Mouse (Mus musculus): Measurements from ENCODE around the gene Pcbd1.

DNA sequence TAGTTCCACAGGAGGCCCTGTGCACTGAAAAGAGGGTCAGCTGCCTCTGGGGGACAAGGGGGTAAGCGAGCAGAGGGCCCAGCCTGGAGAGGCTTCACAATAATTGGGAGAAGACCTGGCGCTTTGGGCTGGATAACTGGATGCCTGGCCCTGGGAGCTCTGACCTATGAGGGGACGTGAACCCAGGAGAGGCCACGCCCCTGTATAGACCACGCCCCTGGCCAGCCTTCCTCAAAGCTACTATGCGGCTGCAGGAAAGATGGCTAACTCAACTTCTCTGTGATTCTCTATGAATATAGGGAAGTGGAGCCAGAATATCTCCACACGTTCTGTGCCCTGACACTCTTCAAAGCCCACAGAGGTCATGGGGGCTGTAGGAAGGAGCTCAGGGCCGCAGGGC is 24.5 kb upstream of the Pcbd1 start:
- TF ChIP-seq CTCF (IDR thresholded peaks at IDR 0.05; ENCODE audit: control insufficient read depth, insufficient read depth, insufficient replicate concordance, low read depth, low read length), result no peak
- no peak for TF ChIP-seq POLR2A (IDR thresholded peaks at IDR 0.05; ENCODE audit: control insufficient read depth, low read depth, low read length)

Data from testis, adult 2 months (tissue).